Mouse (Mus musculus) T-cell, adult 2 months (primary cell): ENCODE measurements around the gene Wfs1.

Experiments used
- DNase-seq: peaks from one replicate; pipeline ENCODE4 v3.0.0; 2022; ENCODE audit warnings: low spot score

Gene Wfs1

DNA sequence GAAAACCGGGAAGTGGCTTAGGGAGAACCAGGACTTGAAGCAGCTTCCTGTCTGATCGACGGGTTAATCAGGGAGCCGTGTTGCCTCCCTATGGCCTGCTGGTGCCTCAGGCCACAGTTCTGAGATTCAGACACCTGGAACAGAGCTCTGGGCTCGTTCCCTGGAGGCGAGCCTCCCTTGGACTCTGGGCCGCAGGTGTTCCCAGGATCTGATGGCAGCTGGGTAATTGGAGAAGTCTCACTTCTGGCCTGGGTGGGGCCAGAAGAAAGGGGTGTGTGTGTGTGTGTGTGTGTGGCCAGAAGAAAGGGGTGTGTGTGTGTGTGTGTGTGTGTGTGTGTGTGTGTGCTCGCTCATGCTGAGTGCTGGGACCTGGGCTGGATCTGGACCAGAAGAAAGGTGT lies 55.6 kb downstream of the Wfs1 start:
- no peak for DNase-seq

DNA sequence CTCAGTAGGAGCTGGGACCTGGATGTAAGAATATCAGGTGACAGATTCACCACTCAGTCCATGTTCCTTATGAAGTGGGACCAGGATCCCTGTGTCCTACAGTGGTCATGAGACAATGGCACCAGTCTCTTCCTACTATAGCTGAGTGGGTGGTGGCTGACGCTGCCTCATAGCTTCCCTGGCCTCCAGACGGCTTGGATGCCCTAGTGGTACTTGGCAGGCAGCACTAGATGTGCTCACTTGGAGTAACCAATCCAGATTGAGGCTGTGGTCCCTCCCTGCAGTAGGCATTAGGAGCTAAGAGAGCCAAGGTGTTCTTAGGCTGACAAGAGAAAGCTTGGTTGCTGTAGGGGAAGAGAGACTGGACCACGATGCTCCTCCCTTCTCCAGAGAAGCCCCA lies 59.6 kb downstream of the Wfs1 start:
- no peak for DNase-seq

DNA sequence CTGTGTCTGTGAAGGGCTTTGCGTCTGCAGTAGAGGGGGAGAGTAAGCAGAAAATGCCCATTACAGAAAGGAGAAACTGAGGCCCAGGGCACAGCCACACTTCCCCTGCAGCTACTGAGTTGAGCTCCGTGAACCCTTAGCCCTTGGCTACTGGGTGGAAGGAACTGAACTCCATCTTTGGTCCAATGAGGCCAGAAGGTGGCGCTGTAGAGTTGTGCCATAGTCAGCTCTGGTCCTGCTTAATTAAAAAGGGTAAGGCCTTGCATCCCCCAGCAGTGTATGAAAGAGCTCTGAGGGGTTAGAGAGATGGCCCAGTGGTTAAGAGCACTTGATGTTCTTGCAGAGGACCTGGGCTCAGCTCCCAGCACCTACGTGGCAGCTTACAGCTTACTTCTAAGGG lies 60.3 kb downstream of the Wfs1 start:
- no peak for DNase-seq

DNA sequence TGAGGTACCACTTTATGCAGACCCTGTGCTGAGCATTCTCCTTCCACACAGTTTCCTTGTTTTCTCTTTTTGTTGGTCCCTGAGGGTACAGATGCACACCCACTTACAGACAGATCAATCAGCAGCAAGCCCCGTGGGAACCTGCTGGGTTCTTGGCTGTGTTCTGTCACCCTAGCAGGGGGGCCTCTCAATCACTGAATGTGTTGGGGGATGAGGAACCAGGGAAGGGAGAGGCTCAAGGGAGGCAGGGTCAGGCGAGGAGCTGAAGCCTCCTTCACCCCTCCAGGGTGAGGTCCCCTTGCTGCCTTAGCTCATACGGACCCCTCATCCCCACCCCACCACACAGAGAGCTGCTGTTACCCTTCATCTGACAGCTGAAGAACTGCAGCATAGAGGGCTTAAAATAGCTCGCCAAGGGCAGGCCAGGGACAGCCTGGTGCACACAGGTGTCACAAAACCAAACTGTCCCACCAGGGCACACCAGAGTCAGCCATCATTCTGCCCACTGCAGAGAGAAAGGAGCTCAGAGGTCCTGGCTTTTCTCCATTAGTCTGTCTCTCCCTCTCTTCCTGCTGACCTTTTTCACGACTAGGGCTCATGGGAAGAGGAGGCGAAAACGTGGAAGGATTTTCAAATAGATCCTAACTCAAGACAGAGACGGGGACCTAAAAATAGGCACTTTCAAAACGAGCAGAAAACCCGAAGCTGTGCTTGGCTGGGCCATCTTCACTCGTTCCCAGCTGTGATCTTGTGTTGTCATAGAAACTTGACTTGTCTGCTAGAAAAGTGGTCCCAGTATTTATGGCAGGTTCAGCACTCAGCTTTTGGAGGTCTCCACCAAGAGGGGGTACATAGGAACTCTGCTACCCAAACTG lies 64.9 kb downstream of the Wfs1 start:
- DNase-seq = no peak

DNA sequence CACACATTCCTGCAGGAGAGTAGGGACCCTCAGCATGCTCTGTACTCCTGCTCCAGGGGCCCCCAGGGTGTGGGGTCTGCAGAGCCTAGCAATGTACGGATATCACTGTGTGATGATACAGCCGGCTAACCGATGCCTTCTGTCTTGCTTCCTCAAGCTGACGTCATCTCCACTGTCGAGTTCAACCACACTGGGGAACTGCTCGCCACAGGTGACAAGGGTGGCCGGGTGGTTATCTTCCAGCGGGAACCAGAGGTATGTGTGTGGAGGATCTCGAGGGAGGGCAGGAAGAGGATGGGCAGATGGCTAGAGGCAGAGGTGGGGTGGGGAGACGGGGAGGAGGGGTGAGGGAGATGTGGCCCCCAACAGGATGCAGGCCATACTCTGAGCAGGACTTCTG lies 66.2 kb downstream of the Wfs1 start:
- DNase-seq = no peak

DNA sequence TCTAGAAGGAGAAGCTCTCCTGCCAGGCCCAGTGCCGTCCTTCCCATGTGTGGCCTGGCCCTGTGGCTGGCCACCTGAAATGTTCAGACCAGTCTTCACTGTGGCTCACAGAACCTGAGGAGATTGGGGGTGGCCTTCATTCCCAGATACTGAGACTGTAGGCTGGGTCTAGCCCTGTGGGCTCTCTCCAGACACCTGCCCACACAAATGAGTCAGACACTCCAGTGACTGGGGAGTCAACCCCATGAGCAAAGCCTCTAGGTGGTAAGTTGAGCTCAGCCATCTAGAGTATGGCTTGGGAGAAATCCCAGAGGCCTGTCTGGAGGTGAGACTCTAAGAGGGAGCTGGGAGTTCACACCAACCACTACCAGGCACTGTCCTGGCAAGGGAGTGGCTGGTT lies 67.1 kb downstream of the Wfs1 start:
- no peak for DNase-seq

DNA sequence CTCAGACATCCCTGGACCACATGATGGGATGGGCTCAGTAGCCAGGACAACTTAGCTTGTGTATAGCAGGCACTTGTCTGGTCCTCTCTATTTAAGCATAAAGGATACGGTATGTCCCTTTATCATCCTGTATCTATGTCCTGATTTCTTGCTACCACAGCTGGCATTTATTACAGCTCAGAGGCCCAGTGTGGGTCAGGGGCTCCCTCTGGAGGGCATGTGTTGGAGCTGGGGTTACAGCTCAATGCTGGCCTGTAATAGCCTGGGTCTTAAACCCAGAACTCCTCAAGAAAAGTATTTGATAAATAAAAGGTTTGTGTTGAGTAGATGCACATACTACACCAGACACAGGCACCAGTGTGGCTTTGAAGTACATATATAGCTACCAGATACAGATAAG lies 68.9 kb downstream of the Wfs1 start:
- DNase-seq = no peak

DNA sequence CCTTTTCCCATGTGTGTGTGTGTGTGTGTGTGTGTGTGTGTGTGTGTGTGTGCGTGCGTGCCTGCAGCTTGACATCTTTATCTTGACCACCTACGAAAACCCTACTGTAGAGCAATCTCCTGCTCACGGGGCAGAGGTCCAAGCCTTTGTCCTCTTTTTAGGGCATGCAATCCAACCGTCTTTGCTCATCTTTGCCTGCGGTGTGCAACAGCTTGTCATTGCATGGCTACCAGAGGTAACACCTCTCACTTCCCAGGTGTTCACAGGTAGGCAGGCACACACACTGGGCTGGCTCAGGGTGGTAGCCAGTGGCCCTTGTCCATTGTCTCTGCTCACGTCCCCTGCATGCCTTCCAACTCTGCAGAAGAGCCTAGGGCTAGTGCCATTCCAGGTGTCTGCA lies 71.0 kb downstream of the Wfs1 start:
- DNase-seq = no peak

DNA sequence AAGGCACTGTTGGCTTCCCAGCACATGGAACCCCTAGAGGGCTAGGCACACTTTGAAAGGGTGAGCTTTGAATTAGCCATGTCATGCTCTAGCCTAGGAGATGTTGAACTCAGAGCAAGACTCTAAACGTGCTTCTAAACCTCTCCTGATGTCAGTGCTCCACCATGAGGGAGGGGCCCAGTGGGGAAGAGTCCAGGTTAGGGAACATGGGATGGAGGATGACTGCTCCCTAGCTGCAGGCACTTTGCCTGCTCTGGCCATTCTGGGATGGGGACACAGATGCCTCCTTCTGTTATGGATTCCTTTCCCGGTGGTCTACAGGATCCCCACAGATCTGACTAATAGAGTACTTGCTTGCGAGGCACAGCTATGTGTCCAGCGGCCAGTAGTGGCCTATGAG lies 71.8 kb downstream of the Wfs1 start:
- no peak for DNase-seq

DNA sequence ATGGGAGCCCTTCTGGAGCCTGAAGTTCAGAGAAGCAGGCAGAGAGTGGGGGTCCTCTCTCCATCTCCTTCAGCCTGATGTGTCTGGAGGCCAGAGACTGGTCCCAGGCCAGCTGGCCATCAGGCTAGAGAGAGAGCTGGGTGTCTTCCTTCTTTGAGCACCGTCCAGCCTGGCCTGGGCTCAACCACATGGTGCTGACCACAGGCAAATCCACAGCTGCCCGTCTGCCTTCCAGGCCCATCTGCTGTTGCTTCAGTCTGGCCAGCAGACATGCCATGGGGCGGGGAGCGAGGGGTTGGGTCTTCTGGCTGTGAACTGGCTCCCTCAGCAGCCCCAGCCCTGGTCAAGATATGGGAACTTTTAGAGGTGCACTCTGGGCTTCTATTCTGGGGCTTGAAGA lies 72.4 kb downstream of the Wfs1 start:
- no peak for DNase-seq
